Comparison of ENCODE assay signal across 8 mouse cellular contexts in genomic region chr2:181863791-181864535, GRCm38 (mm10). TPM values are rescaled to one million over a fixed set of nuclear protein-coding genes. Genes with fewer than 3 reads are reported as not detected.
DNase-seq lines count a peak whose midpoint lies in the region; ATAC-seq and TF ChIP-seq lines count a peak whose summit lies in the region.

Polr3k (plus strand) TSS chr2:181864337.

- peaks cover 37% of the 10 kb centered on the region for H3K36me3 ChIP-seq in G1E (replicated peaks)
- peaks cover 11% of the 10 kb centered on the region; the same call in 1 of the 2 replicates for H3K36me3 ChIP-seq in forebrain, embryonic 16.5 days (ENCODE audit: control insufficient read depth, insufficient read depth)
- H3K36me3 ChIP-seq in lung, embryonic 14.5 days (ENCODE audit: insufficient read depth) = peaks cover 21% of the 10 kb centered on the region
- H3K36me3 ChIP-seq in thymus, adult 2 months (ENCODE audit: control insufficient read depth, insufficient read depth, low read length) = peaks cover 7% of the 10 kb centered on the region

- under 1% methylated on average over 35 of the region's 35 CpGs for WGBS in forebrain, embryonic 16.5 days
- under 1% methylated on average over 35 of the region's 35 CpGs for WGBS in lung, embryonic 14.5 days
- WGBS in olfactory bulb, adult 2 months = under 1% methylated on average over 35 of the region's 35 CpGs
- WGBS in thymus, adult 2 months = under 1% methylated on average over 35 of the region's 35 CpGs

- no peak for TF ChIP-seq CTCF in G1E (IDR thresholded peaks at IDR 0.05; ENCODE audit: low read depth, low read length)
- TF ChIP-seq CTCF in layer of hippocampus, adult 2 months (conservative IDR thresholded peaks at IDR 0.05) = no peak
- no peak for TF ChIP-seq CTCF in lung, embryonic 14.5 days (IDR thresholded peaks at IDR 0.05; ENCODE audit: low read depth)
- TF ChIP-seq CTCF in olfactory bulb, adult 2 months (IDR thresholded peaks at IDR 0.05; ENCODE audit: insufficient read depth, low read depth, low read length) = no peak
- no peak for TF ChIP-seq CTCF in thymus, adult 2 months (IDR thresholded peaks at IDR 0.05; ENCODE audit: borderline replicate concordance, control insufficient read depth, extremely low read depth, insufficient read depth, low read length, poor library complexity)

- H3K27ac ChIP-seq in forebrain, embryonic 16.5 days (ENCODE audit: low read length) = peak within 1 kb of the TSS; percentile 93
- H3K27ac ChIP-seq in layer of hippocampus, adult 2 months = peak within 1 kb of the TSS; percentile 93
- H3K27ac ChIP-seq in lung, embryonic 14.5 days (ENCODE audit: low read depth) = peak within 1 kb of the TSS; percentile 77
- H3K27ac ChIP-seq in olfactory bulb, adult 2 months (ENCODE audit: insufficient read depth, low read depth, low read length) = peak within 1 kb of the TSS; percentile 58
- H3K27ac ChIP-seq in thymus, adult 2 months (ENCODE audit: control insufficient read depth, insufficient read depth, low read length) = 0 out of 2 replicates have a peak within 1 kb of the TSS, but pooled peaks have one; percentile 1

- peak within 1 kb of the TSS; percentile 80 for H3K4me3 ChIP-seq in G1E (ENCODE audit: low read depth, low read length)
- peak within 1 kb of the TSS; percentile 82 for H3K4me3 ChIP-seq in forebrain, embryonic 16.5 days (replicated peaks; ENCODE audit: low read length)
- H3K4me3 ChIP-seq in layer of hippocampus, adult 2 months = peak within 1 kb of the TSS; percentile 92
- H3K4me3 ChIP-seq in lung, embryonic 14.5 days (ENCODE audit: low read depth, low read length) = peak within 1 kb of the TSS; percentile 77
- peak within 1 kb of the TSS; percentile 62 for H3K4me3 ChIP-seq in olfactory bulb, adult 2 months (ENCODE audit: insufficient read depth, low read depth, low read length)
- H3K4me3 ChIP-seq in thymus, adult 2 months (ENCODE audit: control insufficient read depth, insufficient read depth, low read length) = peak within 1 kb of the TSS; percentile 74

- H3K9ac ChIP-seq in forebrain, embryonic 16.5 days (replicated peaks; ENCODE audit: low read depth, low read length) = peak within 1 kb of the TSS; percentile 91
- H3K9ac ChIP-seq in lung, embryonic 14.5 days = peak within 1 kb of the TSS; percentile 76

- peaks cover 19% of the 10 kb centered on the region for H3K4me1 ChIP-seq in G1E (ENCODE audit: insufficient read depth, low read depth, low read length)
- H3K4me1 ChIP-seq in forebrain, embryonic 16.5 days (replicated peaks; ENCODE audit: control insufficient read depth, insufficient read depth, low read length) = peaks cover 26% of the 10 kb centered on the region
- peaks cover 3% of the 10 kb centered on the region; the same call in 1 of the 2 replicates for H3K4me1 ChIP-seq in lung, embryonic 14.5 days (ENCODE audit: insufficient read depth)
- no peaks in the 10 kb centered on the region for H3K4me1 ChIP-seq in olfactory bulb, adult 2 months (ENCODE audit: control insufficient read depth, insufficient read depth, low read length)
- H3K4me1 ChIP-seq in thymus, adult 2 months (replicated peaks; ENCODE audit: control insufficient read depth, insufficient read depth, low read length) = no peaks in the 10 kb centered on the region

- intact Hi-C loops in heart, postnatal 36 days (cut with DNase I) = loop anchor here (2.0 to 10.0 kb wide), 2 partner anchors 25 to 219 kb away; no protein-coding TSS in a partner anchor

- peak; percentile 79; the same call in 1 of the 2 replicates for TF ChIP-seq POLR2A in olfactory bulb, adult 2 months (IDR thresholded peaks at IDR 0.05; ENCODE audit: insufficient read depth, low read depth, low read length)
- peak; percentile 71 for TF ChIP-seq POLR2A in thymus, adult 2 months (IDR thresholded peaks at IDR 0.05; ENCODE audit: control insufficient read depth, extremely low read depth, insufficient read depth, low read length, poor library complexity)

- H3K4me2 ChIP-seq in forebrain, embryonic 16.5 days (ENCODE audit: low read length) = peak within 1 kb of the TSS; percentile 91
- peak within 1 kb of the TSS; percentile 92 for H3K4me2 ChIP-seq in lung, embryonic 14.5 days

- ATAC-seq in G1E (ENCODE audit: extremely low read depth, insufficient number of reproducible peaks, low FRiP score, poor library complexity, severe bottlenecking) = peak; percentile 99
- ATAC-seq in forebrain, embryonic 16.5 days = peak; percentile 100
- ATAC-seq in lung, embryonic 14.5 days (ENCODE audit: insufficient read depth) = peak; percentile 100

- peak; percentile 98 for DNase-seq in G1E (ENCODE audit: low spot score)
- peak; percentile 94 to 96 for DNase-seq in cerebellum, adult 18-20 months
- DNase-seq in heart, postnatal 36 days = peak; percentile 86 to 87
- peak; percentile 93 to 97 for DNase-seq in layer of hippocampus, adult 2 months (ENCODE audit: low spot score in 2 of 2)
- DNase-seq in lung, embryonic 14.5 days = peak; percentile 97
- DNase-seq in thymus, adult 2 months = peak; percentile 92

- no peaks in the 10 kb centered on the region for H3K27me3 ChIP-seq in G1E (ENCODE audit: insufficient read depth, low read length)
- H3K27me3 ChIP-seq in forebrain, embryonic 16.5 days (replicated peaks; ENCODE audit: control insufficient read depth, insufficient read depth, low read length) = no peaks in the 10 kb centered on the region
- H3K27me3 ChIP-seq in lung, embryonic 14.5 days (ENCODE audit: insufficient read depth, low read length) = no peaks in the 10 kb centered on the region
- H3K27me3 ChIP-seq in thymus, adult 2 months (ENCODE audit: control insufficient read depth, insufficient read depth, low read length) = no peaks in the 10 kb centered on the region

- H3K9me3 ChIP-seq in G1E (replicated peaks) = no peaks in the 10 kb centered on the region
- no peaks in the 10 kb centered on the region for H3K9me3 ChIP-seq in forebrain, embryonic 16.5 days (ENCODE audit: control insufficient read depth, low read length)
- no peaks in the 10 kb centered on the region for H3K9me3 ChIP-seq in lung, embryonic 14.5 days (ENCODE audit: low read depth, low read length)

RNA-seq across cellular contexts. Expression of gene Polr3k, which starts in this region (rescaled TPM):
- total RNA-seq in G1E (2014; fragmentation: Nextera tagmentation) (36.7 and 39.7 TPM in 2 replicates), G1E (2017) (46.6 and 50.3 TPM in 2 replicates)
- 1.3 and 3.1 TPM in 2 replicates for polyA plus RNA-seq in G1E (2012)
- 105 and 112 TPM in 2 replicates for polyA plus RNA-seq in forebrain, embryonic 16.5 days (2015; fragmentation: Nextera tagmentation; extraction: Ambion mirVana)
- total RNA-seq in heart, postnatal 36 days (2021) = 10 to 100 TPM in 1 of 2 experiments, 1 to 10 TPM in 1; 9.2 to 11.6 TPM
- 10 to 100 TPM; 28.5 to 29.0 TPM for total RNA-seq in layer of hippocampus, adult 2 months (2021)
- polyA plus RNA-seq in lung, embryonic 14.5 days (2014; fragmentation: Nextera tagmentation; extraction: Ambion mirVana) = 77.9 and 87.7 TPM in 2 replicates
- polyA plus RNA-seq in olfactory bulb, adult 2 months (2012; ENCODE audit: insufficient read depth, insufficient read length, low replicate concordance, missing spikeins) = not detected in 2 replicates
- polyA plus RNA-seq in thymus, adult 2 months (2012; rRNA removed) = 9.1 and 11.7 TPM in 2 replicates

Comparison
In these comparisons a context has a peak if more than half of its experiments do, and no peak if none do; other contexts are left out.
1. Peak in every context shown above with its lines: DNase-seq, ATAC-seq, H3K4me3 ChIP-seq and H3K27ac ChIP-seq.
2. H3K27ac ChIP-seq: peak in every context shown above with its lines; median percentile 93 in forebrain, embryonic 16.5 days; 93 in layer of hippocampus, adult 2 months; 77 in lung, embryonic 14.5 days; 58 in olfactory bulb, adult 2 months; 1 in thymus, adult 2 months.